Mouse (Mus musculus): Measurements from ENCODE around the gene Kalrn.

Kalrn gene

DNA sequence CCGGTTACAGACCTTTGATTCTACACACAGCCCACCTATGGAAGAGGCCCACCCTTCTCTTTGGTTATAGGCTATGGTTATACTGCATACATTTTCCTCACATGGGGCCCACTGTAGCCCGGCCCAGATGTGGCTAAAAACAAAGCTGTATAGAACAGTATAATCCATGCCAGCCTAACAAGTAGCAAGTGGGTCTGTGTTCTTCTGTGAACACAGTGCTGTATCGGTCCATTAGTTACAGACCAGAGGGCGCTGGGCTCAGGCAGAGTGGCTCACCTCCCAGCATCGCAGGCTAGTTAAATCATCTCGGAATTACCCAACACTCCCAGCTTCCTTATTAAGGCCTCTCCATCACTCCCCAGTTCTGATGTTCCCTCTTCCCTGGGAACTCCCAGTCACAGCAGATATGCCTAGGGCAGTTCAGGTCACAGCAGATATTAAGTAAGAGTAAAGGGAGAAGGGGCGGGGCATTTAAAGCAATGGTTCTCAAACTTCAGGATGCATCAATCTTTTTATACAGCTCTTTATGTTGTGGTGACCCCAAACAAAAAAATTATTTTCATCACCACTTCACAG lies 221.7 kb downstream of the Kalrn start:
- DNase-seq (ENCODE audit: low spot score): no peak

DNA sequence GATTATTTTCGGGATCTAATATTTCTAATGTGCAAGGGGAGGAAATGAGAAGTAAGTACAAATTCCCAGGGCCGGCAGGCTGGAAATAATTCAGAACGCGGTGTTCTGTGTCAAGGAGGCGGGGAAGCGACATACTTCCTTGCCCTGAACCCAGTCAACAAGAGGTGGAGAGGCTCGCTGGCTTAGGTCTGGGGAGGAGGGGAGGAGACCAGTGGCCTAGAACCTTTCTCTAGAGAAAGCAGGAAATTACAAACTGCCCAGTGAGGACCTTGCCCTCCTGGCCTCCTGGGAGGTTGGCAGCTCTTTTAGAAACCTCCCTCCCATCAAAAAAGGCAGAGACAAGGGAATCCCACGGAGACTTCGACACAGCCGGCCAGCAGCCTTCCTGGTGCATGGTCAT lies 225.8 kb downstream of the Kalrn start:
- no peak for DNase-seq (ENCODE audit: low spot score)

DNA sequence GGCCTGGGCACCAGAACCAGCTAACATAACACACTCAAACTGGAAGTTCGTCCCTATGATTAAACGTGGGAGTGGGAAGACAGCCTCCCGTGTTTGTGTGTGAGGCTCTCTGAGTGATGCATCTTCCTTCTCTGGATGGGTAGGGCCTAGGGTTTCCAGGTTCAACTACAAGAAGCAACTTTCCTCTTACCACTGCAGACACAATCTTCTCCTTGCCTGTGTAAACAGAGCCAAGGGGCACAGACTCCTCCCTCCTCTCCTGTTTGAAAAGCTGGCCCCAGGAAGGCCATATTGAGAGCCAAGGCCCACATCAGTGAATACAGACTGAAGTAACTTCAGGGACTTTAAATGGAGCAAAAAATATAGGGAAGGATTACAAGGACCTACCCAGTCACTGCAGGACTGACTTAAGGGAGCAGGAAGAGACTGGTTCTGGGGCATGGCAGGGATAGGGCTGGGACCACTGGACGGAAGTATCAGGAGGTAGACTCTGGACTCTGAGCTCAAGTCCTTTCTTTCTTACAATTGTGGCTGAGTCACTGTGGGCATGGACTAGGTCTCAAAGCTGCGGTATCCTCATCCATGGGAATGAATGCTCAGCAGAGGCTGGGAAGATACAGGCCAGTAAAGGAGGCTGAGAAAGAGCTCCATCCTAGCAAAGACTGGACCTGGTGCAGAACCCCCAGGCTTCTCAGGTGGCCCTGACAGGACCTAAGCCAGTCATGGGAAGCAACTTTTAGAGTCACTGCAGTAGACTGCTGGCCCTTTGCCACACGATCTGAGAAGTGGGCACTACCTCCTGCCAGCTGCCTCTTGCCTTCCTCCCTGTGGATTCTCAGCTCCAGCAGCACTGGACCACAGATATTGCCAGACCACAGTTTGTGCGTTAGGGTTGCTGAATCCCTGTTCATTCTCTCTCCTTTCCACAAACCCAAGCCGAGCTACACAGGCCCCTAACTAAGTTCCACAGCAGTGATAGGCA lies 228.1 kb downstream of the Kalrn start:
- no peak for DNase-seq (ENCODE audit: low spot score)

DNA sequence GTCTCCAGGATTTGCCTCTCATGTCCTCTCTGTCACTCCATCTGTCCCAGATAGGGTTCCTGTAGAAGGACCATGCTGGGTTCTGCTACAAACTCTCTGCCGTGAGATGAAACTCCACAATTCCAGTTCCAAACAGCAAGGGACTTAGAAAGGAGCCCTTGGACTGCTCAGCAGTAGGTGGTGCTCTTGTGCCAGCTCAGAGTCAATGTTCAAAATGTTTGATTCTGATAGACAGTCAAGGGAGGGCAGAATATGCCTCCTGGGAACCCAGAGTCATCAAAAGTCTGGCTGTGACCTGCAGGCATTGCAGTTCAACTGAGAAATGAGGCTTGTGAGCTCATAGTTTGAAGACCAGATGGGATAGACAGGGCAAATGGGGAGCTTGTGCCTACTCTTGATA lies 229.4 kb downstream of the Kalrn start:
- DNase-seq (ENCODE audit: low spot score): no peak

DNA sequence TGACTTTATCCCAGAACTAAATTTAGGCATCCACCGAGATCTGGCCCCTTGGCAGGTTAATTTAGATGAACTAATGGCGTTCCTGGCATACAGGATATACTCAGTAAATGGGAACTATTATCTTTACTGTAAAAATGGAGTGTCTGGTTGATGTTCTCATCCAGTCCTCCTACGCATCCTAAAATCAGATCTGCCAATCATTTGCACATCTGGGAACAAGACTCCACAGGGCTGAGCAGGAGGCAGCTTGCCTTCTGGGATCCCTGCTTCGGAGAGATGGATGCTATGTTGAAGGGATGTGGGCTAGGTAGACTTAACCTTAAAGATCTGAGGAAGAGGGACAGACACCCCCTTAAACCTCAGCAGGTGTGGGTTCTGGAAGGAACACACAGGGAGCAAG lies 230.2 kb downstream of the Kalrn start:
- no peak for DNase-seq (ENCODE audit: low spot score)

DNA sequence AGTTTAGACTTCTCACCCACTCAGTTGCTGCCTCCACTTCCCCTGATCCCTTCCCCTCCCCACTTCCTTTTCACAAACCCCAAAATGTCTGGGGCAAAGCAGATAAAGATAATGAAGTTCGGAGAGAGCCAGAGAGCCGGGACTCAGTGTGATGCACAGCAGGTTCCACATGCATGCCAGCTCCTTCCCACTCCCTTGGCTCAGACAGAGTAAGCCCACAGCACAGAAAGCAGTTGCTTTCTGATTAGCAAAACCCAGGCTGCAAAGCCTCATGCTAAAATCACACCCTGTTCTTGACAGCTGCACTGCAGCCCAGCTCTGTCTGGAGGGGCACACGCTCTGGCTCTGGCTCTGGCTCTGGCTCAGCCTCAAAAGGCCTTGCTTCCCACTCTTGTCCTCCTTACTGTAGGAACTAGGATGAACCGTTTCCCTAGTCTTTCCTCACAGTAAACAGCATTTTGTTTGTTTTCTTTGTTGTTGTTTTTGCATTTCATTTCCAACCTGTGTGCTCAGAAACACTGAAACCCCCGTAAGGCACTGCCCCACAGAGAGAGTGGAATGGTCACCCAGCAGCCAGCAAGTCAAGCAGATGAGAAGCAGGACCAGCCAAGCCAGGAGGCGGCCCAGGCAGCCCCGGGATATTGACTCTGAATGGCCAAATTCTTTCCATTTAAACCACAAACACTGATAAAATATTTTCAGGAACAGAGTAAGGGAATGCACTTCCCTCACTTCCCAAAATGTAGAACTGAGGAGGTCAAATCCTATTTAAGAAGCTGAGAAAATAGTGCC lies 230.8 kb downstream of the Kalrn start:
- DNase-seq (ENCODE audit: low spot score): no peak

DNA sequence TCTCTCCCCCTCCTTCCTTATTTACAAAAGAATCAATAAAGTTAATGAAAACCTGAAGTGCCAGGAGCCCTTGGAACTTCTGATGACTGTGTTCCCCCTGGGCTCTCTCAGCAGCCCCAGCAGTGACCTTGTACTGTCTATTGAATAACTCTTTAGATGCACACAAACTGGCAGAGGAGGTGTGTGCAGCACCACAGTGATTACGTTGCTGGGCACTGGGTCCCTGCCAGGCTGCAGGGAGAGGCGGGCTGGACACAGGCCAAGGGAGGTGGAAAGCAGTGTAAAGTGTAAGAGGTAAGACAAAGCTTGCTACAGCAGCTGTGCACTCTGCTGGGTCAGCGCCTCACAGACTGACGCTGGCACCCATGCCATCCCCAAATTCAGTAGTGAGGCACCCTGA lies 238.4 kb downstream of the Kalrn start:
- DNase-seq (ENCODE audit: low spot score): no peak

DNA sequence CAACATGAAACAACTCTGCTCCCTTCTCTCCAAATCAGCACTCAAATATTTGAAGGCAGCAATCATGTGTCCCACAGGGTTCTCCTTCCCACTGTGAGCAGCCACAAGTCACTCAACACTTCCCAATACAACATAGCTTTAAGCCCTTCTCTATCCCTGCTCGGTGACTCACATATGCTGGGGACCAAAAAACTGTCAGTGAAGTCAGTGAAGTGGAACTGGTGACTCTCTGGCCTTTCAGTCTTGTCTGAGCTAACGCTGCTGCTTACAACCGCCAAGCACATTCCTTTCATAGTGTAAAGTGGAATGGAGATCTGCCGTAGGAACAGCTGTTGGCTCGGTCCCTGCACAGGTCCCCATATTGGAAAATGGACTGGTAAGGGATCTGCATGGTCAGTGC lies 241.7 kb downstream of the Kalrn start:
- DNase-seq (ENCODE audit: low spot score): no peak

DNA sequence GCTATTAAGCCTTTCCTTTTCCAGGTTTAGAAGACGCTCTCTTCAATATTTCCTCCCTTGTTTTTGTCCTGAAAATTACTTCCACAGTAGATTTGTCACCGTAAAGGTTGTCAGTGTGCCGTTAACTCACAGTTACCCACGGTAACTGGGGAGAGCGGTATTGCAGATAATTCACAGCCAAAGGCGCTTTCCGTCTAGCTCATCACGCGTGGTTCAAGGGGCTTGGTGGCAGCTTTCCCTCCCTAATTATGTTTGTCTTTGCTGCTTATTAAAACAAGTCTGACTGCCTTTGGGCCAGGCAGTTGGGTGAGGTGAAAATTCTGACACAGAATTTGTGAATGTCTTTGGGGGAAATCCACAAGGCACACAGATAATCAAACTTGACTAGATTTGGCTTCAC lies 243.5 kb downstream of the Kalrn start:
- DNase-seq (ENCODE audit: low spot score): no peak

DNA sequence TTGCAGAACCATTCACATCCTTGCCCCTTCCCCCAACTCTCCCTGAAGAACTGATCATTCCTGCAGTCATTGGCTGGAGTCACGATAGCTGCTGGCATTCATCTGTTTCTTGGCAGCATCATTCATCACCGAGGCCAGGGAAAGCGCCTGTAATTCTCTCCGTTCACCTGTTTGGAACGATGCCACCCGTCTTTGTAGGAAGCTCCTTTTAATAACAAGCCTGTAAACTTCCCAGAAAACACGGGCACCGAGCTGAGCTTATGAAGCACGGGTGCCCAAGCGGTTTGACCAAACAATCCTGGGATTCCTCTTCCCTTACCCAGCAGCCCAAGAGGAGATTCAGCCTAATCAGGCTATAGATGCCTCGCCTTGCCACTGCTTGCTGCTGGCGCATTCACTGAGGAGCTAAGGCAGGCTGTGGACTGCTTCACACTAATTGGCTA lies 243.9 kb downstream of the Kalrn start:
- no peak for DNase-seq (ENCODE audit: low spot score)

DNA sequence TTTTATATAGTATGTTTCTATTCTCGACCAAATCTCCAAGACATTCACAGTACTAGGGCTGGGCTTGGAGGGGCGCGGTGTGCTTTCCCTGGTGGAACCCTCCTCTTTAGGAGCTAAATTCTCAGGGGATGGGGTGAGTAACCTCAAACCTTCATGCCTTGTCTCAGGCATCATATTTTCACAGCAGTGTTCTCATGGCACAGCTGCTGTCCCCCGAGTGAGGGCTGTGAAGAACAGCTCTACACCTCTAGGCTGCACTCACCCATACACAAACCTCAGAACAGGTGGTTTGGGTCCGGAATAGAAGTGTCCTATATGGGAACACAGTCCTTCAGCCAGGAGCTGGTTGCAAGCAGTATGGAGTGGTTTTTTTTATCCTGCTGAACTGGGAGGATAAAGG lies 245.4 kb downstream of the Kalrn start:
- DNase-seq (ENCODE audit: low spot score): no peak

DNA sequence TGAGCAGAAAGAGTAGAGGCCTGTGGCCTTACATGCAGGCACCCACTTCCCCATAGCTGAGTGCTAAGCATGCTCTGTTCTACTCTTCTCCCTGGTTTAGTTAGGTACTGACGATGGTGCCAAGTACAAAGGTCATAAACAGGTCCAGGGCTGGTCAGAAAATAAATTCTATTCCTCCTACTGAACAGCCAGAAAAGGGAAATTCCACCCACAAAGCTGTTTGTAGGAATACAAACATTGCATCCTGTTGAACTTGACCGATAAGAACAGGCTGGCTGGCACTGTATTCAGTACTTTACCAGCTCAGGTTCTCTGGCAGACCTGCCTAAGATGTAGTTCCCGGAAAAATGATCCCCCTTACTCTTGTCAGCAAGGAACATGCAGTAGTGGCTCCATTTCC lies 247.5 kb downstream of the Kalrn start:
- DNase-seq (ENCODE audit: low spot score): no peak

DNA sequence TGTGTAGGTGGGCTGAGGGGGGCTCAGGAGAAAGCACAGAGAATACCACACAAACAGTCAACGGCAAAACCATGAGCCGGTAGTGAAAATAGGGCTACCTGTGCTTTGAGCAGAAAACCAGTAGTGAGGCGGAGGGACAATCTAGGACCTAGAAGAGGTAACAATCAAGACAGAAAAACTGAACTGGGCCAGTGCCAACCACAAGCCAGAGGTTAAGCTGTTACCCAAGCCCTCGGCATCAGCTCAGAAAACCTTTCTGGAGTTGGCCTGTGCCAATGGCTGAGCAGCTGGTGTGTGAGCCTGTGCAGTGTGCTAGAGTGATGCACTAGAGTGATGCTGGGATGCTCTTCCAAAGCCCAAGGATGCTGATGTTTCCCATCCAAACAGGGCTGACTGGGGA lies 248.2 kb downstream of the Kalrn start:
- no peak for DNase-seq (ENCODE audit: low spot score)

DNA sequence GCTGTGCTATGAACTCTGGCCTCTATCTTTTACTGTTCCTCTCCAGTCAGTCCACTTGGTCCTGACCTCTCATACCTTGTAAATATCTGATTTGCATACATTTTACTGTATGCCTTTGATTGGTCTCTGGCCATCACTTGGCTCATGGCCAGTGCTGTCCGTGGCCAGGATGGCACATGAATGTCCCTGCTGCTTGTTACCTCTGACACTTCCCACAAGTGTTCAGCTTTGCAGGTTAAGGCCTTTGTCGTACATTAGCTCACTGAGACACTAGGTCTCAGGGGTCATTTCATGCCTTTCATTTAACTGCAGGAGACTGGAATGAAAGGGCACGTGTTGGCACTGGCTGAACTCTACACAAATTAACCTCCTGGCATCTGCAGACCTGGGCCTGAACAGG lies 248.6 kb downstream of the Kalrn start:
- DNase-seq (ENCODE audit: low spot score): no peak

DNA sequence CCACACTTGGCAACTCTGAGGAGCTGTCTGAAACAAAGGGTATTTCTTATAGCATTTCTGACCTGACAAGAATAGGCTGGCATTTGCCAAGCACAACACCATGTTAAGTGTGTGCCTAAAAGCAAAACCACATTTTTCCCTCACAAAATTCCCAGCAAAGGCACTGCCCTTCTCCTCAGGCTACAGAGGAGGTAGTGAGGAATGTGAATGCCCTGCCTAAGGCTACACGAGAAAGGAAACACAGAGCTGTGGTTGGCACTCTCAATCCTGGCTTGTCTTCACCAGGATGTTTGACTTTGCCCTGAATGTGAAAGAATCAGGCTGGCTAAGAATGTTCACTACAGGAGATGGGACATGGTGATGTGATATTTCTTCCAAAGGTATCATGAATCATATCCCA lies 249.8 kb downstream of the Kalrn start:
- no peak for DNase-seq (ENCODE audit: low spot score)

DNA sequence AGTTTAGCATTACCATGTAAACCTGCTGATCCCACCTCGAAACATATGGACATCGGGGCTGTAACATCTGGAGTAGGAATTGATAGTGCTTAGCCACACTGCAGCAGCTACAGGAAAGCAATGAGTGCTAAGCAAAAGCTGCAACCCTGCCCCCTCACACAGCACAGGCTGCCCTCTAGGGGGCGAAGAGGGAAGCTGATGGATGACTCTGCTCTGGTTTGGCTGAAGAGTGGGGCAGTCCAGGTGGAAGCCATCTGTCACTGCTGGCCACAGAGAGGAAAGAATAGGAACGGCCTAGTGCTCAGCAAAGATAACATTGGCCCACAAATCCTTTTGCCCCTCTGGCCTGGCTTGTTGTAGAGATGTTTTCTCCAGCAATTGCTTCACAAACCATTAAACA lies 250.8 kb downstream of the Kalrn start:
- peak; percentile 2 for DNase-seq (ENCODE audit: low spot score)

DNA sequence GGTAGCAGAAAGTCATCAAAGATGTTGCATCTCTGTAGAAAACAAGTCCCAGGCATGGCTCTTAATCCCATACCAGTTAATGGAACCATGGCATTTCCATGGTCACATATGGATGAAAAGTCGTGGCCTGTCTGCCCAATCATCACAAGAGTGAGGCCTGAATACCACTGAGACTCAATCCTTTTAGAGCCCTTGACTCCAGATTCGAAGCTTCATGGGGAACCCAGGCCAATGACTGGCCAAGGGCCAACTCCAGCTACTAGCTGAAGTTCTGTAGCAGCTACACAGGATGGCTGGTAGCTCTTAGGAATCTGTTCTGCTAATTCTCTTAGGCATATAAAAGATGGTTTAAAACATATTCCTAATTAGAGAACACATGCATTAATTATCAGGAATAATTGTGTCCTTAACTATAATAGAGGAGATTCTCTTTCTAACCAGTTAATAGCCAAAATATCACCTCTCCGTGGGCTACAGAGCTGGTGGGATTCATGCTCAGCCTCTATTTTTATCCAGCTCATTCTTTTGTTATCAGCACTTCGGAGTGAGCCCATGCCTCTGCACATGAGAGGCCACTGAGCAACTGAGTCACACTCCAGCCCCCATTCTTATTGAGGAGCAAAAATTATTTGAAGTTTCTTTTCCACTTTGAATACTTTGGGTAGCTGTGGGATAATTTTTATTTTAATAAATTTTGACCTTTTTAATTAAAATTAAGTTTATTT lies 252.1 kb downstream of the Kalrn start:
- no peak for DNase-seq (ENCODE audit: low spot score)

DNA sequence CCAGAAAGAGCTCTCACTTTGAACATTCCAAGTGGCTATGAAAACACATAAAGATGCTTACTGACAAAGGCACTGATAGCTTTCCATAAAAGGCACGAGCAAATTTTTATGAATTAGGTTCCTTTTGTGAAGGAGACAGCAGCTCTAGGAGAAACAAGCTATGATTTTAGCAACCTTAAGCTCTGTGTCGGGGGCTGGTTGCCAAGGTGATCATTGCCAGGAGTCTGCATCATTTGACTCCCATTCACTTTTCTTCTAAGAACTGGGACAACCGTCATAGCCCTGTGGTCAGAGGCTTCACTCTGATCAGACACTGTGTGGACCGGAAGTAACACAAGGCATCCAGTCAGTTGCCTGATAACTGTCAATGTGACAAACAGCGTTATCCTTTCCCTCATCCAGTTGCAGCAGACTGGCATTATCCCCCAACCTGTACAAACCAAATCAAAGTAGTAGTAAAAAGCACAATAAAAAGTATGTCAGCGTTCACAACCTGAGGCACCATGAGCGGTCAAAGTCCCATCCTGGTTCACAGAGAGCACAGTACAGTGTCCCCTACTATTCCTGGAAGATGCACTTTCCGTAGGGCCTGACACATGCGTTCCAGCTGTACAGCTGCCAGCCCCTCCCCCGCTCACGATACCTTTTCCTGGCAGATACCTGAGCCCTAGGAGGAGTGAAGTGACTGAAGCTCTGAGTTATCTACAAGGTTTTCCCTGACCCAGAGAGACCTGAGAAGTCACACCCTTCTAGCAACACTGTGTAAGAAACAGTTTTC lies 253.1 kb downstream of the Kalrn start:
- DNase-seq (ENCODE audit: low spot score): no peak

DNA sequence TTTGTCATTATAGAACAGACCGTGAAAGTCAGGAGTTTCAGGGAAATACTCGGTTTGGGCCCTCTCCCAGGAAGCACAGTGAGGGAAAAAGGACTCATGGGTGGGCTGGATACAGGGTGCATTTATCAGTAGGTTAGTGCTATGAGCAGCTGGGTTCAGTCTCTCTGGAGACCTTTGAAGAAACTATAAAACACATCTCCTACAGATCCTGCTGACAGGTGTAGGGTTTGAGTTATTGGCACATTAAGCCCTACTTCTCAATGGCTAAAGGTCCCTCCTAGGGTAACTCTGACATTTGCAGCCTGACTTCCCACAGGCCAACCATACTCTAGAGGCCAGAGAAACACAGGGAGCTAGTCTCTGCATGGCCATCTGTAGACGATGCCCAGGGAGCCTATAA lies 256.2 kb downstream of the Kalrn start:
- DNase-seq (ENCODE audit: low spot score): no peak

DNA sequence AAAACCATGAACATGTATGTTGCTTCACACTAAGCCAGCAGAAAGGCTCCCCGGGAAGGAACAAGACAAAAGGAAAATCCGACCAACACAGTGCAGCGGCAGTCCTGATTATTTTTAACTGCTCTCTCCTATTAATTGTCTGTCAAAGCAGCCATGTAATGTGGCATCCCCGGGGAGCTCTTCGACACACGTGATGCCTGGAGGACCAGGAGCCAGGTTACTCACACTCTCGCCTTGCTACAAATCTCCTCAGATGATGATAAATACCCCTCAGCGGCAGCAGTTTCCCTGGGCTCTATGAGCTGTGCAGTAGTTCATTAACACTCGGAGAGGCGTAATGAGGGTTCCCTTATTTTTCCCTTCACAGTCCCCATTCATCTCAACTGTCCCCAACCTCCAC lies 257.1 kb downstream of the Kalrn start:
- DNase-seq (ENCODE audit: low spot score): no peak

DNA sequence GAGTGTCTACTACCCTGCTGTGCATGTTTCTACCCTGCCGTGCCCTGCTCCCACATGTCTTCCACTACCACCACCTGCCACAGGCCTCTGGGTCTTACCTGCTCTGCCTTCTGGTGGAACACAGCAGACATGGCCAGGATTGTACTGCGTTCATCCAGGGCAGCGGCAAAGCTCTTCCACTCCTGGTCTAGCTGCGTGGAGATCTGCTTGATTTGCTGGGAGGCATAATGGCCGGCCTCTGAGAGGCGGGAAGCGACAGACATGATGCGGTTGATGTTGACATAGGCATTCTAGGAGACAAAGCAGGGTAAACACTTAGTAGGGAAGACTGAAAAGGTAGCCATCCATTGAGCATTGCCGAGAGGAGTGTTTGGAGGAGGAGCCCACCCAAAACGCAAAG lies 259.3 kb downstream of the Kalrn start:
- no peak for DNase-seq (ENCODE audit: low spot score)
